Mouse (Mus musculus): ENCODE measurements at regions not wholly inside any gene's neighbourhood (a gene's known extent, or its start where the extent isn't known, plus 50 kb on each side); places are given as distances from the start of the nearest gene placed in this dataset.
A peak's percentile ranks its signal among the peaks of the same experiment; 100 is the strongest.
"Not testable (repeated sequence)": the region's sequence is repeated elsewhere in the genome, so short reads cannot be mapped to it uniquely, and the experiment has no call there.

- peak overlapping the region; percentile 63 for H3K27ac ChIP-seq
- H3K4me1 ChIP-seq (replicated peaks; ENCODE audit: control insufficient read depth, insufficient read depth, low read length): peaks cover 21% of the 10 kb centered on the region
- H3K27me3 ChIP-seq (ENCODE audit: control insufficient read depth, insufficient read depth, low read length): no peaks in the 10 kb centered on the region
- DNase-seq (ENCODE audit: low spot score) (peak; percentile 70), ATAC-seq (ENCODE audit: low FRiP score) (peak; percentile 77; the same call in 1 of the 2 replicates)
- no peaks in the 10 kb centered on the region for H3K36me3 ChIP-seq (replicated peaks; ENCODE audit: control insufficient read depth, insufficient read depth)
- H3K9me3 ChIP-seq (ENCODE audit: control insufficient read depth, low read length): no peaks in the 10 kb centered on the region
- 44% methylated on average over 7 of the region's 7 CpGs for WGBS
- no peak overlapping the region for H3K4me3 ChIP-seq (replicated peaks; ENCODE audit: low read length)
- H3K4me2 ChIP-seq (replicated peaks): no peak overlapping the region
- no peak overlapping the region for H3K9ac ChIP-seq
These were observed 165.3 kb upstream of the Trpc7 start for GRCm38 (mm10) chr13:57061074-57061473.

GRCm38 (mm10) chr13:57056786-57057185, 161.0 kb upstream of the Trpc7 start:
- Histone ChIP-seq H3K9me3 (ENCODE audit: control insufficient read depth, low read length) (no peaks in the 10 kb centered on the region), H3K9ac (no peak overlapping the region), H3K36me3 (replicated peaks; ENCODE audit: control insufficient read depth, insufficient read depth) (no peaks in the 10 kb centered on the region), H3K27ac (0 out of 2 replicates have a peak overlapping the region, but pooled peaks have one; percentile 51), H3K4me3 (replicated peaks; ENCODE audit: low read length) (no peak overlapping the region), H3K4me1 (replicated peaks; ENCODE audit: control insufficient read depth, insufficient read depth, low read length) (peaks cover 36% of the 10 kb centered on the region), H3K27me3 (ENCODE audit: control insufficient read depth, insufficient read depth, low read length) (no peaks in the 10 kb centered on the region), H3K4me2 (replicated peaks) (no peak overlapping the region)
- no peak for DNase-seq (ENCODE audit: low spot score)
- WGBS: 49% methylated on average over 15 of the region's 15 CpGs
- ATAC-seq (ENCODE audit: low FRiP score): no peak

- peak; percentile 47 for DNase-seq (ENCODE audit: low spot score)
- peak; percentile 66; the same call in 1 of the 2 replicates for ATAC-seq (ENCODE audit: low FRiP score)
- no peaks in the 10 kb centered on the region for H3K36me3 ChIP-seq (replicated peaks; ENCODE audit: control insufficient read depth, insufficient read depth)
- H3K27ac ChIP-seq: peak overlapping the region; percentile 77
- no peak overlapping the region for H3K4me3 ChIP-seq (replicated peaks; ENCODE audit: low read length)
- 0 out of 2 replicates have a peak overlapping the region, but pooled peaks have one; percentile 4 for H3K4me2 ChIP-seq (replicated peaks)
- no peaks in the 10 kb centered on the region for H3K9me3 ChIP-seq (ENCODE audit: control insufficient read depth, low read length)
- H3K27me3 ChIP-seq (ENCODE audit: control insufficient read depth, insufficient read depth, low read length): no peaks in the 10 kb centered on the region
- H3K9ac ChIP-seq: peak overlapping the region; percentile 30; the same call in 1 of the 2 replicates
- H3K4me1 ChIP-seq (replicated peaks; ENCODE audit: control insufficient read depth, insufficient read depth, low read length): peaks cover 27% of the 10 kb centered on the region
- WGBS: 40% methylated on average over 12 of the region's 12 CpGs
These were observed 159.8 kb upstream of the Trpc7 start for GRCm38 (mm10) chr13:57055409-57056195.

GRCm38 (mm10) chr13:57053361-57053760, 157.6 kb upstream of the Trpc7 start:
- H3K9ac ChIP-seq: no peak overlapping the region
- DNase-seq (ENCODE audit: low spot score): no peak
- no peaks in the 10 kb centered on the region for H3K36me3 ChIP-seq (replicated peaks; ENCODE audit: control insufficient read depth, insufficient read depth)
- H3K27ac ChIP-seq: no peak overlapping the region
- WGBS: 84% methylated on average over 4 of the region's 4 CpGs
- H3K4me1 ChIP-seq (replicated peaks; ENCODE audit: control insufficient read depth, insufficient read depth, low read length): peaks cover 27% of the 10 kb centered on the region
- H3K9me3 ChIP-seq (ENCODE audit: control insufficient read depth, low read length): no peaks in the 10 kb centered on the region
- H3K4me3 ChIP-seq (replicated peaks; ENCODE audit: low read length): no peak overlapping the region
- no peak overlapping the region for H3K4me2 ChIP-seq (replicated peaks)
- ATAC-seq (ENCODE audit: low FRiP score): no peak
- no peaks in the 10 kb centered on the region for H3K27me3 ChIP-seq (ENCODE audit: control insufficient read depth, insufficient read depth, low read length)

- H3K9me3 ChIP-seq (ENCODE audit: control insufficient read depth, low read length); H3K36me3 ChIP-seq (replicated peaks; ENCODE audit: control insufficient read depth, insufficient read depth); H3K4me2 ChIP-seq (replicated peaks); H3K4me3 ChIP-seq (replicated peaks; ENCODE audit: low read length); DNase-seq (ENCODE audit: low spot score); H3K27me3 ChIP-seq (ENCODE audit: control insufficient read depth, insufficient read depth, low read length); H3K27ac ChIP-seq; H3K9ac ChIP-seq; H3K4me1 ChIP-seq (replicated peaks; ENCODE audit: control insufficient read depth, insufficient read depth, low read length); ATAC-seq (ENCODE audit: low FRiP score): not testable (repeated sequence)
- 19% methylated on average over 7 of the region's 9 CpGs for WGBS
These were observed 150.3 kb upstream of the Trpc7 start for GRCm38 (mm10) chr13:57046130-57046529.

- WGBS: 85% methylated on average over 8 of the region's 8 CpGs
- Histone ChIP-seq H3K36me3 (replicated peaks; ENCODE audit: control insufficient read depth, insufficient read depth) (no peaks in the 10 kb centered on the region), H3K9me3 (ENCODE audit: control insufficient read depth, low read length) (0 out of 2 replicates have a peak, but pooled peaks cover 8% of the 10 kb centered on the region), H3K27me3 (ENCODE audit: control insufficient read depth, insufficient read depth, low read length) (no peaks in the 10 kb centered on the region), H3K4me2 (replicated peaks) (no peak overlapping the region), H3K4me3 (replicated peaks; ENCODE audit: low read length) (no peak overlapping the region), H3K9ac (no peak overlapping the region), H3K27ac (no peak overlapping the region), H3K4me1 (replicated peaks; ENCODE audit: control insufficient read depth, insufficient read depth, low read length) (no peaks in the 10 kb centered on the region)
- DNase-seq (ENCODE audit: low spot score) (no peak), ATAC-seq (ENCODE audit: low FRiP score) (no peak)
These were observed 148.7 kb upstream of the Trpc7 start for GRCm38 (mm10) chr13:57044455-57044854.

GRCm38 (mm10) chr13:57043316-57043974, 147.7 kb upstream of the Trpc7 start:
- DNase-seq (ENCODE audit: low spot score) (no peak), ATAC-seq (ENCODE audit: low FRiP score) (no peak)
- Histone ChIP-seq H3K36me3 (replicated peaks; ENCODE audit: control insufficient read depth, insufficient read depth) (no peaks in the 10 kb centered on the region), H3K9me3 (ENCODE audit: control insufficient read depth, low read length) (0 out of 2 replicates have a peak, but pooled peaks cover 8% of the 10 kb centered on the region), H3K9ac (no peak overlapping the region), H3K27me3 (ENCODE audit: control insufficient read depth, insufficient read depth, low read length) (no peaks in the 10 kb centered on the region), H3K4me2 (replicated peaks) (no peak overlapping the region), H3K27ac (no peak overlapping the region), H3K4me1 (replicated peaks; ENCODE audit: control insufficient read depth, insufficient read depth, low read length) (no peaks in the 10 kb centered on the region), H3K4me3 (replicated peaks; ENCODE audit: low read length) (no peak overlapping the region)
- WGBS: 82% methylated on average over 15 of the region's 15 CpGs

- H3K36me3 ChIP-seq (replicated peaks; ENCODE audit: control insufficient read depth, insufficient read depth): no peaks in the 10 kb centered on the region
- no peak for ATAC-seq (ENCODE audit: low FRiP score)
- H3K4me1 ChIP-seq (replicated peaks; ENCODE audit: control insufficient read depth, insufficient read depth, low read length): no peaks in the 10 kb centered on the region
- 0 out of 2 replicates have a peak, but pooled peaks cover 8% of the 10 kb centered on the region for H3K9me3 ChIP-seq (ENCODE audit: control insufficient read depth, low read length)
- H3K4me2 ChIP-seq (replicated peaks): no peak overlapping the region
- H3K9ac ChIP-seq: no peak overlapping the region
- DNase-seq (ENCODE audit: low spot score): no peak
- 71% methylated on average over 5 of the region's 5 CpGs for WGBS
- H3K27me3 ChIP-seq (ENCODE audit: control insufficient read depth, insufficient read depth, low read length): no peaks in the 10 kb centered on the region
- no peak overlapping the region for H3K27ac ChIP-seq
- no peak overlapping the region for H3K4me3 ChIP-seq (replicated peaks; ENCODE audit: low read length)
These were observed 146.7 kb upstream of the Trpc7 start for GRCm38 (mm10) chr13:57042514-57042913.

- 65% methylated on average over 4 of the region's 4 CpGs for WGBS
- Histone ChIP-seq H3K27ac (no peak overlapping the region), H3K4me1 (replicated peaks; ENCODE audit: control insufficient read depth, insufficient read depth, low read length) (no peaks in the 10 kb centered on the region), H3K4me3 (replicated peaks; ENCODE audit: low read length) (no peak overlapping the region), H3K27me3 (ENCODE audit: control insufficient read depth, insufficient read depth, low read length) (no peaks in the 10 kb centered on the region), H3K9ac (no peak overlapping the region), H3K36me3 (replicated peaks; ENCODE audit: control insufficient read depth, insufficient read depth) (no peaks in the 10 kb centered on the region), H3K9me3 (ENCODE audit: control insufficient read depth, low read length) (no peaks in the 10 kb centered on the region), H3K4me2 (replicated peaks) (no peak overlapping the region)
- DNase-seq (ENCODE audit: low spot score) (no peak), ATAC-seq (ENCODE audit: low FRiP score) (no peak)
These were observed 137.1 kb upstream of the Trpc7 start for GRCm38 (mm10) chr13:57032871-57033270.
